Mouse (Mus musculus) frontal cortex, postnatal 25 days (tissue): ENCODE measurements around the gene Grik2.
"Not testable (repeated sequence)": the region's sequence is repeated elsewhere in the genome, so short reads cannot be mapped to it uniquely, and the experiment has no call there.

Experiments used
- DNase-seq, 2 experiments: peaks; one replicate each; pipeline ENCODE4 v3.0.0; 2022; ENCODE audit warnings: low spot score in 2 of 2

Gene Grik2

DNA sequence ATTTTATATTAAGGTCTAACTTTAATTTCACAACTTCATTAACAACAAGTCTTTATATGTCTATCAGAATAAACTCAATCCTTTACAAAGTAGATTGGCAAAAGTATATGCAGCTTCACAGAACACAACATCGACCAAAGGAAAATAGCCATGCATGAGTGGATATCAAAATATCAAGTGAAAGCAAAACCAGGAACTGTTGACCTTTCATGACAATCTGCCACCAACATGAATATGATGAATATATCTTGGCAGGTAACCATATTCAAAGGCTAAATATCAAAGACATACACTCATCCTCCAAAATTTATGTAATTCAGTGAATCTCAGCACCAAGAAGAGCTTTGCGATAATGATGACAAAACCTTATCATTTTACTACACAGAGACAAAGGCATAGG lies 141.4 kb downstream of the Grik2 start:
- no peak for DNase-seq

DNA sequence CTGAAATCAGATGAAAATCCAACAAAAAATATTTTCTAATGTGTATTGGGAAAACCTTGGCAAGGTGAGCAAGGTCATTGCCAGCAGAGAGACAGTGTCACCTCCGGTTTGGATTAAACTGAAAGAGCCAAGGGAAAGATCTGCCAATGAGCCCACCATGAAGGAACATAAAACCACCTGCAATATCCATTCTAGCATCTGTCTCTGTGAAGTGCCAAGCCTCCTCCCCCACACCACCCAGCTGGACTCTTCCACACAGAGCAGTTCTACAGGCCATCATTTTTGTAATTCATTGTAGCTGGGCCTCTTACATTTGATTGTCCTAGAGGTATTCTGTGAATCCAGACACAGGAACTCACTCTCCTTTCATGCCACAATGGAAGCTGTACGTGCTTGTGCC lies 148.7 kb downstream of the Grik2 start:
- no peak for DNase-seq

DNA sequence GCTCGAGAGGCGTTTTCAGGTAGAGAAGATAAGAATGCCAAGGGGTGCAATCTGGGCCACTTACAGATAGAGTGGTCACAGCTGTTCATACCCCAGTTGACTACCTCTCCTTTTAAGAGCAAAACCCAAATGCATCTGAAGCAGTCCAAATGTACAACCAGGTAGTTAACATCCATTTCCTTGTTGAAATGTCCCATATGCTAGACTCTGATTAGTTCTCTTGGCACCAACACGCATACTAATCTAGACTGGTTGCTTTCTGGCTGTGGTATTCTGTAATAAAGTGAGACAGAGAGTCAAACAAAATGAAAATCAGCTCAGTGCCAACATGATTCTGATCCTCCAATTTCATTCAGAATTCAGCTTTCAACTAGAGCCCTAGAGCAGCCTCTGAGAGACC lies 164.6 kb downstream of the Grik2 start:
- no peak for DNase-seq

DNA sequence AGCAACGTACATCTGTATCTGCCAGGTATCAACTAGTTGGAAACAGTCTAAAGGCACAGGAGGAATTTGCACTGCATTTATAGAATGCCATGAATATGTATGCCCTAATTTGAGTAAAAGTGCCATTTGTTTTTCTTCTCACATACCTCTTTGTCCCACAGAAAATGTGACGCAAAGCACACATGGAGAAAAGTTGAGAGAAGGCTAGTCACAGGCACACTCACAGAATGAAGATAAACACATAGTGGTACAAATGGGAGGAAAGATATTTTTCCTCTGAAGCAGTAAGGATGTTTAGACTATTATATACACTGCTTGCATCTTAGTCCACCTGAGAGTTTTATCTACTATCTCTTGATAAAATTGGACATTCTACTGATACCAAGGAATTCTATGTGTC lies 190.9 kb downstream of the Grik2 start:
- DNase-seq = no peak

DNA sequence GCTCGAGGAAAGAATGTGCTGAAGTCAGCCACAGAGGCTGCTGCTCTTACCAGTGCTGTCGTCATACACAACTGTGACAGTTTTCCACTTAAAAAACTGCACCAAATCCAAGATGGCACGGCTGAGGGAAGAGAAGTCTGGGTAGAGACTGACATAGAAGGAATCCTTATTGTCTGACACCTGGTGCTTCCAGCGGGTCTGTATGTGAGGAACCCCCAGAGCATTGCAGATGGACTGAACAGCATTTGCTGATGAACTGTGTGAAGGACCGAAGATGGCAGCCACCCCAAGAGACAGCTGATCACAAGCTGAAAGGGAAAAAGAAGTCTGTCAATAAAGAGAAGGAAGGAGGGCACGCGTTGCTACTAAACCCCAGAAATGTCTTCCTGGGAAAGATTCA lies 215.1 kb downstream of the Grik2 start:
- DNase-seq = no peak

DNA sequence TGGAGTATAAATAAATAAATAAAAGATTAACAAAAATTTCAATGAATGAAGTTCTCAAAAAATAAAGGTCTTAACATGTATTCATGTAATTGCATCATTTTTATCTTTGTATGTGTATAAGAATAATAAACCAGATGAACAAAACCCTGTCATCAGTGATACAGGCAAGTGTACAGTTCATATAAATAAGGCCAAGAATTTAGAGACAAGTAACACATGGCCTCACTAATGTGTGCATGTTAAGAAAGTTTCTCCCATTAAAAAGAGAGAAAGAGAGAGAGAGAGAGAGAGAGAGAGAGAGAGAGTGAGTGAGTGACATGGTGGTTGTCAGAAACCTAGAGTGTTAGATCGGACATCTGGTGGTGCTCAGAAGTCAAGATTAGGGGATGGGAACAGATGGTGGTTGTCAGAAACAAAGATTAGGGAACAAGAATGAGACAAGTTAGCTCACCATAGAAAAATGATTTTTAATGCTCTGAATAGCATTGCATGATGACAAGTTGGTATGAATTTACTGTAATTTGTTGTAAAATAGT lies 228.6 kb downstream of the Grik2 start:
- DNase-seq = no peak

DNA sequence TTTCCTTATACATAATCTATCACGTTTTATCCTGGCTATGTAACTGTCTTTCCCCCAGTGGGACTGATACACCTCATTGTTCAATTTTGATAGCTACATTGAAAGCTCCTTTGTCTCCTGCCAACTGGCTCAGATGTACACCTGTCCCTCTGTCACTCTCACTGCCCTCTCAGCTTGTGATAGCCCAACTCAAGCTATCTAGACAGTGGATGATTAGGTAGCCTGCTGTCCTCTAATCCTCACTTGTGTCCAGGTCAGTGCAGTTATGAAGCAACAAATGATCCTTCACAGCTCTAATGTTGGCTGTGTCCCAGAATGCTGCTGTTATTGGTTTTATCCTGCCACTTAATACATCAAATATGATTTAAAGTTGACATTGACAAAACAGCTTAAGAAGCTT lies 246.3 kb downstream of the Grik2 start:
- no peak for DNase-seq

DNA sequence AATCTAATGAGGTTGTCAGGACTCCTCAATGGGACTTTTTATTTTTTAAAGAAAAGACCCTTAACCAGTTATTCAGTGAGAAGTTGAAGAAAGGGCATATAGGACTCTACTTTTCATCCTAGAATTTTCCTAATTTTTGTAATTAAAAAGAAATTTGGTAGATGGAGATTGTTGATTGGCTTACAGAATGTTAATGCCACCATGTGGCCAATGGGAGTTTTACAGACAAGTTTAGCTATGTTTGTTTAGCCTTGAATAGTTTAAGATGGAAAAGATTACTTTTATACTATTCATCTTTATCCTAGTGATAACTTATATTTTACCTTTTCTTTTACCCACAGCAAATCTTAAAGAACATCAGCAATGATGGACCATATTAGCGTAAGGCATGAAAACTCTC lies 268.8 kb downstream of the Grik2 start:
- DNase-seq = no peak

DNA sequence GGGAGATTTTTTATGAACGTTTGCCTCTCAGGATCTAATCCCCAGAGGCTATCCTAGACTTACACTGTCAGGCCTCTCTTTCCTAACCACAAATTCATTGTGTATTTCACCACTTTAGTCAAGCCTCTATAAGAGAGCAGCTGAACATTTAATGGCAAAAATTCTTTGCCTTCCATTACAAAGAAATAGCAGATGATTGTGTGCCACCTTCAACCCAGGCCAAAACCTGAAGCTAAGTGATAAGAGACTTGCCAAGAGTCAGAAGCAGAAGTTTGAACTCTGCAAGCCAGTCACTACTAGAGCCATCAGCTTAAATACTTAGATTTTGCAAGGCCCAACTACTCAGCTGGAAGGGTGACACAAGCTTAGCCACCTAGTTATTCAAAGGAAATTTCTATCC lies 287.9 kb downstream of the Grik2 start:
- DNase-seq = no peak

DNA sequence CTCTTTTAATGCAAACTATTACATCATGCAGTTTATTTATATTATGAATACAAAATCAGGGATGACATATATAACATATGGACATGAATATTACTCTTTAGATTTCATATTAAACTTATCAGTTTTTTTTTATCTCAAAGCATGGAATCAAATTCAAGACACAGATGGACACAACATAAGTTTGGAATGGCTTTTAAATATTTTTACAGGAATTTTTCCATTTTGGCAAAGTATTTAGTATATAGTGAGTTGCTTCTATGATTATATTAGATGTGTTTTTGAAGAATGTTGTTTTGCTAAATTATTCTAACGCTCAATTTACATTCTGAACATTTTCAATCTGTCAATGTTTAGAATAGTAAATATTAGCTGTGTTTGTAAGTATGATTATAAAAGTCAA lies 291.3 kb downstream of the Grik2 start:
- no peak for DNase-seq

DNA sequence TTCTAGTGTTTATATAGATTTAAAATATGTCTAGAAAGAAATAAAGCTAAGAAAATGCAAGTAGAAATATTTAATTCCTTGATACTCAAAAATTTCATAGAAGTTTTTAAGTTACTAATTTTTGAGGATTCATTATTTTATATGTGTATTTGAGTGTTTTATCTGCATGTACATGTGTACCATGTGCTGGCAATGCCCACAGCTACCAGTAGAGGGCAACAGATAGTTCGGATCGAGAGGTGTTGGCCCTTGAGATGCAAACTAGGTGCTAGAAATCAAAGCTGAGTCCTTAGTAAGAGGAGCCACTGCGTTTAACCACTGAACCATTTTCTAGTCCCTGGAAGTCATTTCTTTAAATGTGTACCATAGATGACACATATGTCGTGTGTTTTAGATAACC lies 307.1 kb downstream of the Grik2 start:
- DNase-seq = no peak

DNA sequence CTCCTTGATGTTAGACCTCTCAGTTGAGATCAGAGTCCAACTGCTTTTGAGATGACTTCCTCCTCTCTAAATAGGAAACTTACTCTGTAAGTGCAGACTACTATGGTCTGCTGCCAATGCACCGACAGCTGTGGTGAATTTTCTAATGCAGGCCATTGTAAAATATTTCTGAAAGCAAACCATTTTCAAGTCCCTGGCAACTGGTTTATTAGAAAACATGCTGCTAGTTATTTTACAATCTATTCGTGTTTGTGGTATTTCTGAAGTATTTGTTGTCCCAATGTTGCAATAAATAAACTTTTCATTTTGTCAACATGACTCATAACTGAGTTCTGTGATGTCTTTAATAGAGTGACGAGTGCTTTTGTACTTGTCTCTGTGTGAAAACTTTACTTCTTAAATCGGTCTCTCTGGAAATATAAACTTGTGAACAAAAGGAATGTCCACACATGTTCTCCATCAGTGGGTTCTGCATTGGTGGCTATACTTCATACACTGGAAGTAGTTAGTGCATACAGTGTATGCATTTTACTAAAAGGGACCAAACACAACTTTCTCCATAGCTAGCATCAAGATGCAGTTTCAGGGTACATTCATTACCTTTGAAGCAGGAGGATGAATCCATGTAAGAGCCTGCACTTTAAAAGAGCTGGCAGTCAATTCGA lies 308.3 kb downstream of the Grik2 start:
- DNase-seq = no peak

DNA sequence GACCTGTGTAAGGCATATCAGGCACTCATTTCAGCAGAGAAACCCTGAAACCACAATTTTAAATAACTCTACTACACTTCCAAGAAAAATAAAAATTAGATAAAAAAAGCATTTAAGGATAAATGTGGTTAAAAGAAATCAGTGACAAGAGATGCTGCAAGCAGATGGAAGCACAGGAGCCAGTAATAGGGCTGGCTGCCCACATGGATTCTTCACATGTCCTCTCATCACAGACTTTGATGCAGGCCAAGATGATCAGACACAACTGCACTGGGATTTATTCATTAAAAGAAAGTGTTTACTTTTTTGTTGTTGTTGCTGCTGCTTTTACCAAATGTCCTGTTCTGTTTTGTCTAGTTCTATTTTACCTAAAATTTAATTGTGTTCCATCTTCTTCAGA lies 315.0 kb downstream of the Grik2 start:
- DNase-seq = no peak

DNA sequence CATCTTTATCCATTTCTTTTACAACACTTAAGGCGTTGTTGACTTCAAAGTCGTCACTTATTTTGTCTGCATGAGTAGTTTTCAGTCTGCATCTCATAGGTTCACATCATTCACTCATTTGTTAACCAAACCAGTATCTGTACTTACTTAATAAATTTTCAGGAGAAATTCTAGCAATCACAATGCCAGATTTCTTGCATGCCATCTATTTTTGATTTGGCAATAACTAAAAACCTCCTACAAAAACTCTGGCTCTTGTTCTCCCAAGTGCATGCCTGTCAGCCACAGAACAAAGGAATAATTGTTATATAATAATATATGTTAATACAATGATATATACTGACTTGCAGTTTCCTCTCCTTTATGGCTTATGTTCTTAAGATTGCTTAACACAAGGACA lies 331.8 kb downstream of the Grik2 start:
- DNase-seq = no peak

DNA sequence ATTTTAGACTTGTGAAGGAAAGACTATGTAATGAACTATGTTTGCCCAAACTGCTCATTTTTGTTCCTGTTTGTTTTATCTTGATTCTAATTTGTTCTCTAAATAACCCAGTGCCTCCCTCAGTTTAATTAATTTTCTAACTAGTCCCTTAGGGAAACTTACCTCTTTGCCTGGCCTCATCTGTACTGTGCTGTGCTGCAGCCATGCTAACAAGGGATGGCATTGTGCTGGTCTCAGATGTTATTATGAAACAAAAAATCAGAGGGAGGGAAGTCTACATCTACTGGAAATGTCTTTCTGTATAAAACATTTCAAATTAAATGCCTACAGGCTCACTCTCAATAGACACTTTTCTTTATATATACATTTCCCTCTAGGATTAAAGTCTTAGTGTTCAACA lies 335.0 kb downstream of the Grik2 start:
- DNase-seq = no peak

DNA sequence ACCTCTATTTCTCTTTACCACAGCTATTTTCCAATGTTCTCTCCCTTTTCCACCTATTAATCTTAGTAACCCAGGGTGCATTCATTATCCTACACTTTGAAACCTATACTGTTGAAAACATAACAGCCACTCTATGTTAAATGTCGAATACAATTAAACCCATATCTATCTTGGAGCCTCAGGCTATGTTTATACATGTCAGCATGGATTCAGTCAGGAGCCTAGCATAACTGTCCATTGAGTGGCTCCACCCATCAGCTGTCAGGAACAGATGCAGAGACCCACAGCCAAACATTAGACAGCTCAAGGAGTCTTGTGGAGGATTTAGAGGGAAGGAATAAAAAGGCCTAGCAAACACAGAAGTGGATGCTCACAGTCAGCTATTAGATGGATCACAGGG lies 347.2 kb downstream of the Grik2 start:
- DNase-seq = no peak

DNA sequence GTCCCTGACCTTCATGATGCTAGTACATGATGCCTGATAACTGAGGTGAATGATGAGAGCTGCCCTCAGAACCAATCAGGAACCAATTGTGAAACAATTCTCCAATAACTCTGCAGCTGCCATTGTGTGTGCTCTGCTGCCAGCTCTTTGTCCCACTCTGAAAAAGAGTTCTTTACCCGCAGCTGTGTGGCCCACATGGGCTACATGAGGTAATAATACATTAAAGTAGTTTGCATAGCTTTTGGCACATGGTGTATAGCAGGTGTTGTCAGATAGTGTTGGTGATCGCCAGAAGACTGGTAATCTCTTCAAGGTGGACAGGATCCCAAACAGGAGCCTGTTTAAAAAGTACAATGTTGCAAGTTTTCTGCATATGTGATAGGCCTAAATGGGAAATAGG lies 351.5 kb downstream of the Grik2 start:
- DNase-seq = no peak

DNA sequence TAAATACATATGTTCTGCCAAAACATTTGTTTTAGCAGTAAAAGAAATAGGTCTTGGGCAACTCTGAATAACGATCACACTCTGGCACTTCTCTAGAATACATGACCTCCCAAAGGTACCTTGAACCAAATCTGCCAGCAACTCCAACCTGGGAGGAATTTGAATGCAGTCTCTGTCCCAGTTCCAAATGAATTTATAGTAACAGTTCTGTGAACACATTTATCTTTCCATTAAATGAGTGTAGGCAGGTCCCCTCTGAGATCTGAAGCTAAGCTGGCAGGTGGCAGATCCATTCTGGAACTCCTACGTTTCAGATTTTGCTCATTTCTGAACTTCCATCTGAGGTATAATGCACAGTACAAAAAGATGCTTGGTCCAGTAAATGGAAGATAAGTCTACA lies 352.3 kb downstream of the Grik2 start:
- DNase-seq = no peak

DNA sequence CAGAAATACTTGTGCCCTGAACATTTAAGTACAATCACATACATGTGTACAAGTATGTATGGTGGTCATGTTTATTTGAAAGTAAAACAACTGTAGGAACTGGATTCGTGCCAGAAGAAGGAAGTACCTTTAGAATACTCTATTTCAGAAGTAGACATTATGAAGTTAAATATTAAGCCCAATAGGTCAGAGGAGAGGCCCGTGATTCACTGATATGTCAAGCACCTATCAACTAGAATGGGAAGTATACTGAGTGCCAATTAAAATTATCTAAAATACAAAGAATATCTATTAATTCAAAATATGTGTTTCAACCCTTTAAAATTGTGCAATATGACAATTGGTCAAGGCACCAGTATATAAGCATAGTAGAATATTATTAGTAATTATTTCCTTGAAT lies 355.7 kb downstream of the Grik2 start:
- no peak for DNase-seq

DNA sequence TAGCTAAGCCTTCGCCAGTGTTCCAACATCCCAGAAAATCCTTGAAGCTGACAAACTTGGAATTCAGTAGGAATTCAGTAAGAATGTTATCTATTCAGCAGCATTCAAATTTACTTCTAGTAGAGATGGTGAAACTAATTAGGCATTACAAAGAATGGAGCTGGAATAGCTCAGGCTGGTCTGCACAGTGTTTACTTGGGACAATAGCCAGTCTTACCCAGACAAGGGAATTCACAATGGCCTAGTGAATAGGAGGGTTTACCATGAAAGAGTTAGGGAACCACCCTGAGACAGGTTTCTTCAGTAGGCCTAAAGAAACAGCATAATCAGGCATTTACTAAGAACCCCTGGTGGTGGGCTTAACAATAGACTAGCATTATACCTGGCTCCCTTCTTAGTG lies 371.4 kb downstream of the Grik2 start:
- DNase-seq = not testable (repeated sequence)

DNA sequence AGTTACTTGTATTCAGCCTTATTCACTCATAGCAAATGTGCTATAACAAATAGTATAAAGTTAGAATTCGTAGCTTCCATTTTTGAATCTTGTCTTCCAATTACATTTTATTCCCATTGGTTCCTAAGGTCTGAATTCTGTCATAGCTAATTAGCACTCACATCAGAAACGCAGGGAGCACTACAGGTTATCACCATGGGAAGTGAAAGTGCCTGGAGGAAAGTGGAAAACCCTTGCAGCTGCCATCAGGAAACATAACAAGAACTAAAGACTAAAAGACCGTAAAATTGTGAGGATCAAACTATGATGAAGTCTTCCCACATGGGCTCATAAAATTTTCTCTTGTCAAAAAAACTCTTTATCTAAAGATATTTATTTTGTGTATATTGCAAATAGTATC lies 405.6 kb downstream of the Grik2 start:
- no peak for DNase-seq

DNA sequence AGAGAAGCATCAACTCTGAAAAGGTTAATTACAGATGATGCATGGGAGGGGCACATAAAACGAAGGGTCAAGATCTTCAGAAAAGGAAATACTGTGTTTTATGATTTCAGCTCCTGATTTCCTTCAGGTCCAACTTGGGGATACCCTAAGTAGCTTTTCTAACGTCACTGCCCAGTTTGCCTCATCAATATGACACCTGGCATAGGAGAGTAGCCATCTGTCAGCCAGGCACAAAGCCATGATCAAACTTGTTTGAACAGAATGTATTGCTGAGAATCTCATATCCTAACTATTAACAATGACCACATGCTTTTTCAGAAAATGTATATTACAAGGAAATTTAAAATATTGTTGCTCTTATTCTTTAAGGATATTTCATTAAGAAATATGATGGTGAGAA lies 406.7 kb downstream of the Grik2 start:
- no peak for DNase-seq

DNA sequence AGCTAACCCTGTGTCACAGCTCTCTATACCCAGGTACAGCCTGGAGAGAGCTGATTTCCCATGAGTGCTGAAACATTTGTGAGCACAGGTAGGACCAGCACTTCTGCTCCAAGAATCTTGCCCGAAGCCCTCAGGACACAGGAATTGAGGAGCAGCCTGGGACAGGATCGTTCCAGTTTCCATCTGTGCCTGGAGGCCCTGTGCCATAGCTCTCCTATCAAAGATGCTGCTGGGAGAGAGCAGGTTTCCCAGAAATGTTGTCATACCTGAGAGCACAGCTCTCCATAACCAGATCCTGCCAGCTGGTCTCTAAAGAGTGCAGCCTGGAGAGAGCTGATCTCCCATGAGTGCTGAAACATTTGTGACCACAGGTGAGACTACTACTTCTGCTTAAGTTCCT lies 420.0 kb downstream of the Grik2 start:
- DNase-seq = no peak

DNA sequence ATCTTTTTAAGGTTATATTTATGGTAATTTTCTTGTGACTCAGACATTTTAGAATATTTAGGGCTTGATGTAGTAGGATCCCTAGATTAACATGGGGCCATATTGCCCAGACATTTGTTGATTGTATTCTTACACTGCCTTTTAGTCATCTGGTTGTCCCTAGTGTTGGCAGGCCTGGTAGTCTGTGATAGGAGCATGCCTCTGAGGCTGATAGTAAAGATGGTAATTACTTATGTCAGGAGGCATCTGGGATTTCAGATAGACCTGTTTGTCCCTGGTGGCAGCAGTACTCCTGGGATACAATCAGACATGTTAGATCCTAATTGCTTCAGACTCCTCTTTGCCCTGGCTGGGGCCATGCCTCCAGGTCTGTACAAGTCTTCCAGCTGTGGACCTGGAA lies 423.3 kb downstream of the Grik2 start:
- DNase-seq = no peak
